Mouse (Mus musculus) MEL (cell line): ENCODE measurements around the gene Grrp1. TPM values are rescaled to one million over a fixed set of nuclear protein-coding genes. Genes with fewer than 3 reads are reported as not detected.

ENCODE experiments used
- DNase-seq: peaks from one replicate; pipeline ENCODE4 v3.0.0; 2011; ENCODE audit warnings: low read depth, low spot score
- H3K27ac ChIP-seq: 2 replicates; pipeline ENCODE4 v1.5.1; 2012; ENCODE audit warnings: low read depth, mild to moderate bottlenecking, control low read depth, low read length, moderate library complexity; ENCODE audit not compliant: control insufficient read depth
- H3K27me3 ChIP-seq, 2 experiments: fragments of 150-350 bp in 1 of 2; sonication (generic) in 1 of 2; 2 replicates each; pipeline ENCODE4 v1.6.1; 2012; ENCODE audit warnings: low read length in 2 of 2, mild to moderate bottlenecking in 2 of 2, improper control_type of control experiment in 1 of 2, moderate library complexity in 1 of 2; ENCODE audit not compliant: insufficient read depth in 2 of 2, control insufficient read depth in 1 of 2
- H3K36me3 ChIP-seq, 2 experiments: 2 replicates each; pipeline ENCODE4 v1.6.1; 2012 to 2014; ENCODE audit warnings: low read length in 2 of 2, improper control_type of control experiment in 1 of 2, inconsistent platforms in 1 of 2, mild to moderate bottlenecking in 1 of 2; ENCODE audit not compliant: insufficient read depth in 2 of 2, control insufficient read depth in 1 of 2
- H3K4me1 ChIP-seq, 2 experiments: fragments of 150-350 bp in 1 of 2; sonication (generic) in 1 of 2; 2 replicates each; pipeline ENCODE4 v1.6.1; 2012; ENCODE audit warnings: low read length in 2 of 2, improper control_type of control experiment in 1 of 2, mild to moderate bottlenecking in 1 of 2; ENCODE audit not compliant: insufficient read depth in 2 of 2, control insufficient read depth in 1 of 2
- H3K4me3 ChIP-seq, 2 experiments: fragments of 150-350 bp in 1 of 2; sonication (generic) in 1 of 2; 2 replicates each; pipeline ENCODE4 v1.5.1; 2012; ENCODE audit warnings: low read depth in 2 of 2, low read length in 2 of 2, mild to moderate bottlenecking in 2 of 2, moderate library complexity in 2 of 2, control low read depth in 1 of 2, improper control_type of control experiment in 1 of 2; ENCODE audit not compliant: control insufficient read depth in 1 of 2, insufficient read depth in 1 of 2
- H3K79me2 ChIP-seq: 2 replicates; pipeline ENCODE4 v1.6.1; 2012; ENCODE audit warnings: mild to moderate bottlenecking, low read length, moderate library complexity; ENCODE audit not compliant: control insufficient read depth, poor library complexity, insufficient read depth
- H3K9ac ChIP-seq: 2 replicates; pipeline ENCODE4 v1.6.1; 2012; ENCODE audit warnings: low read depth, mild to moderate bottlenecking, control low read depth, low read length, moderate library complexity; ENCODE audit not compliant: control insufficient read depth, poor library complexity, severe bottlenecking
- H3K9me3 ChIP-seq: fragments of 150-350 bp; sonication (generic); replicated peaks from 2 replicates; pipeline ENCODE4 v1.6.1; 2012; ENCODE audit warnings: mild to moderate bottlenecking, low read length, improper control_type of control experiment, moderate library complexity; ENCODE audit not compliant: insufficient read depth
- BHLHE40 ChIP-seq: IDR thresholded peaks from 2 replicates; pipeline ENCODE4 v1.6.1; 2012; ENCODE audit warnings: low read depth, mild to moderate bottlenecking, inconsistent platforms, low read length, improper control_type of control experiment, borderline replicate concordance
- CHD2 ChIP-seq: IDR thresholded peaks from 2 replicates; pipeline ENCODE4 v1.6.1; 2011; ENCODE audit warnings: low read length, improper control_type of control experiment
- E2F4 ChIP-seq: IDR thresholded peaks from 2 replicates; pipeline ENCODE4 v1.6.1; 2011; ENCODE audit warnings: low read depth, low read length, improper control_type of control experiment, borderline replicate concordance
- ETS1 ChIP-seq: IDR thresholded peaks from 2 replicates; pipeline ENCODE4 v1.6.1; 2012; ENCODE audit warnings: low read depth, mild to moderate bottlenecking, inconsistent platforms, low read length, improper control_type of control experiment, moderate library complexity
- GATA1 ChIP-seq: IDR thresholded peaks from 2 replicates; pipeline ENCODE4 v1.6.1; 2011; ENCODE audit warnings: low read depth, low read length, improper control_type of control experiment
- HCFC1 ChIP-seq: IDR thresholded peaks from 2 replicates; pipeline ENCODE4 v1.6.1; 2012; ENCODE audit warnings: low read depth, mild to moderate bottlenecking, inconsistent platforms, low read length, improper control_type of control experiment, moderate library complexity
- KAT2A ChIP-seq: conservative IDR thresholded peaks from 2 replicates; pipeline ENCODE4 v1.6.1; 2012; ENCODE audit warnings: low read depth, low read length, improper control_type of control experiment, inconsistent platforms
- MAFK ChIP-seq: IDR thresholded peaks from 2 replicates; pipeline ENCODE4 v1.6.1; 2011; ENCODE audit warnings: low read depth, mild to moderate bottlenecking, low read length, improper control_type of control experiment, borderline replicate concordance
- MAX ChIP-seq: IDR thresholded peaks from 2 replicates; pipeline ENCODE4 v1.6.1; 2011; ENCODE audit warnings: low read length, improper control_type of control experiment
- MAZ ChIP-seq: IDR thresholded peaks from 2 replicates; pipeline ENCODE4 v1.6.1; 2012; ENCODE audit warnings: low read depth, mild to moderate bottlenecking, inconsistent platforms, low read length, improper control_type of control experiment
- MXI1 ChIP-seq: IDR thresholded peaks from 2 replicates; pipeline ENCODE4 v1.6.1; 2011; ENCODE audit warnings: mild to moderate bottlenecking, low read depth, low read length, improper control_type of control experiment
- MYB ChIP-seq: IDR thresholded peaks from 2 replicates; pipeline ENCODE4 v1.6.1; 2011; ENCODE audit warnings: mild to moderate bottlenecking, low read depth, low read length, improper control_type of control experiment
- MYC ChIP-seq: IDR thresholded peaks from 2 replicates; pipeline ENCODE4 v1.6.1; 2011; ENCODE audit warnings: low read depth, mild to moderate bottlenecking, low read length, improper control_type of control experiment, moderate library complexity
- NELFE ChIP-seq: IDR thresholded peaks from 2 replicates; pipeline ENCODE4 v1.6.1; 2011; ENCODE audit warnings: low read depth, low read length, improper control_type of control experiment
- NRF1 ChIP-seq: IDR thresholded peaks from 2 replicates; pipeline ENCODE4 v1.6.1; 2014; ENCODE audit warnings: low read depth, mild to moderate bottlenecking, inconsistent platforms, low read length, improper control_type of control experiment, moderate library complexity; ENCODE audit not compliant: poor library complexity, insufficient read depth, severe bottlenecking
- POLR2A ChIP-seq, 2 experiments: IDR thresholded peaks; 2 replicates each; pipeline ENCODE4 v1.6.1; 2011 to 2012; ENCODE audit warnings: low read length in 2 of 2, mild to moderate bottlenecking in 2 of 2, control low read depth in 1 of 2, improper control_type of control experiment in 1 of 2, low read depth in 1 of 2, moderate library complexity in 1 of 2; ENCODE audit not compliant: control insufficient read depth in 1 of 2, insufficient read depth in 1 of 2, poor library complexity in 1 of 2
- POLR2AphosphoS2 ChIP-seq: IDR thresholded peaks from 2 replicates; pipeline ENCODE4 v1.6.1; 2011; ENCODE audit warnings: low read length, improper control_type of control experiment
- RAD21 ChIP-seq: IDR thresholded peaks from 2 replicates; pipeline ENCODE4 v1.6.1; 2011; ENCODE audit warnings: mild to moderate bottlenecking, low read depth, low read length, improper control_type of control experiment
- SIN3A ChIP-seq: IDR thresholded peaks from 2 replicates; pipeline ENCODE4 v1.6.1; 2012; ENCODE audit warnings: low read length, improper control_type of control experiment, inconsistent platforms
- SMC3 ChIP-seq: IDR thresholded peaks from 2 replicates; pipeline ENCODE4 v1.6.1; 2011; ENCODE audit warnings: low read depth, low read length, improper control_type of control experiment
- TBP ChIP-seq: IDR thresholded peaks from 2 replicates; pipeline ENCODE4 v1.8.0; 2011; ENCODE audit warnings: low read depth, low read length, improper control_type of control experiment
- TCF12 ChIP-seq: IDR thresholded peaks from 2 replicates; pipeline ENCODE4 v1.6.1; 2014; ENCODE audit warnings: low read depth, mild to moderate bottlenecking, inconsistent platforms, low read length, improper control_type of control experiment, moderate library complexity
- UBTF ChIP-seq: IDR thresholded peaks from 2 replicates; pipeline ENCODE4 v1.6.1; 2012; ENCODE audit warnings: low read depth, mild to moderate bottlenecking, inconsistent platforms, low read length, improper control_type of control experiment, moderate library complexity, borderline replicate concordance; ENCODE audit not compliant: insufficient read depth
- USF1 ChIP-seq: IDR thresholded peaks from 2 replicates; pipeline ENCODE4 v1.6.1; 2014; ENCODE audit warnings: low read depth, mild to moderate bottlenecking, inconsistent platforms, low read length, improper control_type of control experiment, moderate library complexity
- USF2 ChIP-seq, 2 experiments: IDR thresholded peaks; 2 replicates each; pipeline ENCODE4 v1.6.1; 2011 to 2012; ENCODE audit warnings: improper control_type of control experiment in 2 of 2, low read length in 2 of 2, borderline replicate concordance in 1 of 2, inconsistent platforms in 1 of 2, low read depth in 1 of 2, mild to moderate bottlenecking in 1 of 2; ENCODE audit not compliant: insufficient read depth in 1 of 2
- ZC3H11A ChIP-seq: IDR thresholded peaks from 2 replicates; pipeline ENCODE4 v1.6.1; 2012; ENCODE audit warnings: low read depth, mild to moderate bottlenecking, inconsistent platforms, low read length, improper control_type of control experiment
- ZKSCAN1 ChIP-seq: IDR thresholded peaks from 2 replicates; pipeline ENCODE4 v1.6.1; 2012; ENCODE audit warnings: low read depth, mild to moderate bottlenecking, inconsistent platforms, low read length, improper control_type of control experiment, moderate library complexity
- ZMIZ1 ChIP-seq: IDR thresholded peaks from 2 replicates; pipeline ENCODE4 v1.6.1; 2012; ENCODE audit warnings: low read depth, mild to moderate bottlenecking, inconsistent platforms, low read length, improper control_type of control experiment, moderate library complexity
- polyA plus RNA-seq, 2 experiments: library from polyadenylated mRNA; stranded (reverse) in 1 of 2; unstranded in 1 of 2; fragments of >175 nt in 1 of 2; fragments of >200 nt in 1 of 2; gene quantifications; 2 replicates each; pipeline versions ENCODE4 v1.2.1 to v1.2.4; 2012; ENCODE audit warnings: low replicate concordance in 2 of 2, low read depth in 1 of 2; ENCODE audit not compliant: insufficient read length in 2 of 2, insufficient read depth in 1 of 2, missing spikeins in 1 of 2
- total RNA-seq: library from RNA; depleted of rRNA; stranded (reverse); fragments of 300-350 nt; gene quantifications from 2 replicates; pipeline ENCODE4 v1.2.3, GENCODE M21; 2012

Grrp1 gene
- total and polyA plus RNA-seq, 3 experiments: not detected

DNA sequence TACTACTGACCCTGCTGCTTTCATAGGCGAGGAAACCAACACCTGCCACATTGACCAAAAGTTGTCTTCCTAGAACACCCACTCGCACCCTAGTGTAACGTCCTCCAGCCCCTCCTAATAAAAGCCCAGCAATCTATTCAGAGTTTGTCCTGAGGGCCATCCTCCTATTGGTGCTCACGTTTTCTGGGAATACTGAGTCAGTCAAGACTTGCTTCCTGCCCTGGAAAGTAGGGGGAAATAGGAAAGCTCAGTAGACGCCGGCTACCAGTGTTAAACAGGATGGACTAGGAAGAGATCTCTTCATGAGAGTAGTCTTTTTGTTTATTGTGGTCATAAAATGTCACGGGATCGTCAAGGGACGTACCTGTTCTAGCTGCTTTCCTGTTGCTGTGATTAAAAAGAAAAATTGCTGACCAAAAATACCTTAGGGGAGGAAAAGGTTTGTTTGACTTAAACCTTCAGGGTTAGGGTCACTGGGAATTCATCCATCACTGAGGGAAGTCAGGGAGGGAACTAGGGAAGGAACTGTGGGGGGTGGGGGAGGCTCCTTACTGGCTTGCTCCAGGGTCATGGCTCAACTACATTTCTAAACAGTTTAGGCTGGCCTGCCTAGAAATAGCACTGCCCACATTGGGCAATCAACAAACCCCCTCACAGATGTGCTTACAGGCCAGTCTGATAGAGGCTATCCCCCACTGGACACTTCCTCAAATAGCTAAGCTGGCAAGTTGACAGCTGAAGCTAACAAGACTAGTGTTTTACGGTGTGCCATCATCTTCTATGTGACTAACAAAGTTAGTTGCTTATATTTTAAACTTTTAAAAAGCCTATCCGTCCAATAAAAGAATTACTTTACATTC lies 34.7 kb upstream of the Grrp1 start:
- Histone ChIP-seq H3K27me3 (no peaks in the 10 kb centered on the region), H3K9ac (peak overlapping the region; percentile 95), H3K4me3 (peak overlapping the region; percentile 77 to 89), H3K4me1 (peaks cover 2 to 21% of the 10 kb centered on the region in 2 experiments; a peak in 3 of 4 replicates), H3K36me3 (peaks cover 0 to 24% of the 10 kb centered on the region in 2 experiments), H3K27ac (no peak overlapping the region), H3K9me3 (no peaks in the 10 kb centered on the region), H3K79me2 (peaks cover 13% of the 10 kb centered on the region)
- peak; percentile 62 for DNase-seq
- TF ChIP-seq UBTF (no peak), E2F4 (no peak), POLR2A (IDR thresholded peaks at IDR 0.05; ENCODE audit: control insufficient read depth in 1 of 2, insufficient read depth in 1 of 2, low read depth in 1 of 2, low read length in 2 of 2, poor library complexity in 1 of 2) (no peak), ZC3H11A (no peak), TCF12 (no peak), GATA1 (no peak), MAX (no peak), USF2 (IDR thresholded peaks at IDR 0.05; ENCODE audit: borderline replicate concordance in 1 of 2, insufficient read depth in 1 of 2, low read depth in 1 of 2, low read length in 2 of 2) (no peak)

DNA sequence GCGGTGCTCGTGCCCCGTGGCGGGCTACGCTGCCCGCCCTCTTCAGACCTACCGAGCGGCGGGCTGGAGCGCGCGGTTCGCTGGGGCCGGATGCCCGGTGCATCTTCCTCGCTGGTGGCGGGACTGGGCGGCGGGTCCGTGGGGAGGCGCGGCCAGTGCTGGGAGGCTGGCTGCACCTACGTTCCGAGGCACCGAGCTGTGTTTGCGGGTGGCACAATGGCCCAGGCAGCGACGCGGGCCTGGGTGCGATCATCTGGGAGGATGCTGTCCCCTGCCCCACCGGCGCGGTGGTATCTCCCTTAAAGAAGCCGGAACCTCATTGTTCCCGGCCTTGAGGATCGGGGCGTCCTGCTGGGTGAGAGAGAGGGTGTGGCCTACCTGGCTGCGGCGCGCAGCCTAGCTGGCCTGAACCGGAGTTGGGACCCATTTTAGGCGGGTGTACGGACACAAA lies 33.7 kb upstream of the Grrp1 start, which contains the start of gene Pdik1l:
Gene Pdik1l, minus strand, starts transcription at position 321 of the 451 bp plus-strand sequence.
- Histone ChIP-seq H3K27ac (peak within 1 kb of the TSS; percentile 87), H3K36me3 (peaks cover 5 to 24% of the 10 kb centered on the region in 2 experiments), H3K9ac (peak within 1 kb of the TSS; percentile 99), H3K9me3 (no peaks in the 10 kb centered on the region), H3K79me2 (peaks cover 13% of the 10 kb centered on the region), H3K4me1 (peaks cover 2 to 21% of the 10 kb centered on the region in 2 experiments; a peak in 3 of 4 replicates), H3K4me3 (peak within 1 kb of the TSS; percentile 96 to 97), H3K27me3 (no peaks in the 10 kb centered on the region)
- DNase-seq: peak; percentile 93
- no peak for TF ChIP-seq MAX
- no peak for TF ChIP-seq CHD2
- TF ChIP-seq ZKSCAN1: no peak
- TF ChIP-seq NRF1: 0 out of 2 replicates have a peak, but pooled peaks have one; percentile 22
- TF ChIP-seq POLR2AphosphoS2: peak; percentile 11; the same call in 1 of the 2 replicates
- TF ChIP-seq SMC3: no peak
- no peak for TF ChIP-seq MYC
- TF ChIP-seq NELFE: no peak
- TF ChIP-seq BHLHE40: no peak
- TF ChIP-seq RAD21: no peak
- TF ChIP-seq MAFK: no peak
- TF ChIP-seq ZC3H11A: no peak
- no peak; the same call in 1 of the 2 replicates for TF ChIP-seq KAT2A
- no peak for TF ChIP-seq USF1
- peak; percentile 18; the same call in 1 of the 2 replicates for TF ChIP-seq TCF12
- no peak; the same call in 1 of the 2 replicates for TF ChIP-seq ZMIZ1
- TF ChIP-seq TBP: no peak
- TF ChIP-seq ETS1: no peak
- TF ChIP-seq MAZ: no peak
- TF ChIP-seq POLR2A (IDR thresholded peaks at IDR 0.05; ENCODE audit: control insufficient read depth in 1 of 2, insufficient read depth in 1 of 2, low read depth in 1 of 2, low read length in 2 of 2, poor library complexity in 1 of 2): peak; percentile 14 to 67; a peak in 3 of 4 replicates
- TF ChIP-seq MYB: no peak
- peak; percentile 65 for TF ChIP-seq HCFC1
- peak; percentile 3; the same call in 1 of the 2 replicates for TF ChIP-seq SIN3A
- TF ChIP-seq MXI1: no peak; the same call in 1 of the 2 replicates
